Mouse (Mus musculus): ENCODE measurements around the gene Nt5c1a.
A peak's percentile ranks its signal among the peaks of the same experiment; 100 is the strongest.

Gene Nt5c1a

GRCm38 (mm10) chr4:123212330-123212729 lies 11.0 kb downstream of the Nt5c1a start:
- no peak for DNase-seq

GRCm38 (mm10) chr4:123213975-123214374 lies 12.7 kb downstream of the Nt5c1a start:
- no peak for DNase-seq

DNA sequence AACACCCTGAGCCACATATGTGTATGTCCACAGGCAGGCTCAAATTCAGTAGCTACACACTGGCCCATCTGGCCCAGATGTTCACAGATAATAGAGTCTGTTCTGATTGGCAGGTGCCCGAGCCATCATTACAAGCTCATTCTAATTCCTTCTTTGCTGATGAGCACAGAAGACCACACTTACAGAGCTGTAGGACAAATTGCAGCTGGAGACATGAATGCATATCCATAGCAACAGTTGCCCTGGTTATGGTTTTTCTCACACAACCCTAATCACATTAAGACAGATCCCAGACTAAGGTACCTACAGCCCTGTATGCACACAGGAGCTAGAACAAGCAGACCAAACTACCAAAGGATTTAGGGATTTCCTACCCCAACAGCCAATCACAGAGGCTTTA lies 14.1 kb downstream of the Nt5c1a start:
- DNase-seq, result no peak

- DNase-seq, result peak in 1 of 2 experiments; percentile 45
Measured at GRCm38 (mm10) chr4:123216782-123217181, 15.5 kb downstream of the Nt5c1a start.

GRCm38 (mm10) chr4:123219720-123220357 lies 18.5 kb downstream of the Nt5c1a start:
- DNase-seq, result peak; percentile 61 to 71

GRCm38 (mm10) chr4:123220637-123221036 lies 19.3 kb downstream of the Nt5c1a start:
- no peak for DNase-seq

DNA sequence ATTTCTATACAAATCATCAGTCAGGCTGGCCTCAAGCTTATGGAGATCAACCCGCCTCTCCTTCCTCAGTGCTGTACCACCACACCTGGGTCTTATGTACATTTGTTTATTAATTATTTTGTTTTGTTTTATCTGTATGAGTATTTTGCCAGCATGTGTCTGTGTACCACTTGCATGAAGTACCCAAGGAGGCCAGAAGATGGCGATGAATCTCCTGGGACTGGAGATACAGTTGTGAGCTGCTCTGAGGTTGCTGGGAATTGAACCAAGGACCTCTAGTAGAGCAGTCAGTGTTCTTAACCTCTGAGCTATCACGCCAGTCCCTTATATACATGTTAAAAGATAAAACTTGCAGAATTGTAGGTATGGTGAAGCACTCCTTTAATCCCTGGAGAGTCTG lies 22.0 kb downstream of the Nt5c1a start:
- DNase-seq, result peak in 1 of 2 experiments; percentile 30

DNA sequence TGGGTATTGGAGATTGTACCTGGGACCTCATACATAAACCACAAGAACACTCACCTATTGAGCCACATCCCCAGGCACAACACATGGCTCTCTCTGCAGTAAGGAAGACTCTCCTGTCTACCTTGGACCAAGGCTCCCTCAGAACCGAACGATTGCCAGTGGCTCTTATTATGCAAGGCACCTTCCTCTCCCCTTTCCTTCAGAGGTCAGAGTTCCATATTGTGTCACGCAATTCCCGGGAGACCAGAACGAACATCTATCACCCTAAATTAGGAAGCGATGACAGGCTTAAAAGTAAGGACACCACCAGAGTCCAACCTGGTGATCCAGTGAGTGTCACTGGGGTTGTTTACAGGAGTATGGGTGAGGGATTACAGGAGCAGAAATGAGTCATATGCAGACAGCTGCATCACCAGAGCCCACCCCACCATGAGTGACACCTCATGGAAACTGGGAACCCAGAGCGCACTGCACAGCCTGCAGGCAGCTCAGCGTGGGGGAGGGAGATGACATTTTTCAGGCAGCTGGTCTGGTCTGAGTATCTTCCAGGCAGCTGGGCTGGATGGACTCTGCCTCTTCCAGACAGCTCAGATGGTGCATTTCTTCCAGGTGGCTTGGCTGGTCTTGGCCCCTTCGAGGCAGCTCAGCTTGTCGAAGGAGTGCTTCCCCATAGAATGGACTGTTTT lies 24.6 kb downstream of the Nt5c1a start:
- DNase-seq, result peak; percentile 29 to 70

DNA sequence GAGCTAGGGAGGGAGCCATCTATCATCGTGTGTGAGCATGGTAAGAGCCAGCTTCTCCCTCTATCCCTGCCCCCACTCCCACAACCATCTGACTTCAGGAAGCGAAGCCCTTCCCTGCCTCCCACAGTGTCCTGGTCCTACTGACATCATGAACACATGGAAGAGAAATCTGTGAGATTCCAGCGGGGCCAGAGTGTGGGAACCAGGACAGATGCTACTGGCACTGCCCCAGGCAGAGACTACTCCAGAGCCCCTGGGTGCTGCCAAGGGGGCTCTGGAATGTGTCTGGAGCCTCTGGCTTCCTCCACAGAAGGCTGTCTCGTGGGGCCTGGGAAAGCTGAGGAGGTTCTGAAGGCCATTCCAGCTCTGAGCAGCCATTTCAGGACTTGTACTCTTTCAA lies 26.4 kb downstream of the Nt5c1a start:
- peak; percentile 63 to 86 for DNase-seq

- peak; percentile 52 to 87 for DNase-seq
Measured at GRCm38 (mm10) chr4:123228270-123228669, 27.0 kb downstream of the Nt5c1a start.

DNA sequence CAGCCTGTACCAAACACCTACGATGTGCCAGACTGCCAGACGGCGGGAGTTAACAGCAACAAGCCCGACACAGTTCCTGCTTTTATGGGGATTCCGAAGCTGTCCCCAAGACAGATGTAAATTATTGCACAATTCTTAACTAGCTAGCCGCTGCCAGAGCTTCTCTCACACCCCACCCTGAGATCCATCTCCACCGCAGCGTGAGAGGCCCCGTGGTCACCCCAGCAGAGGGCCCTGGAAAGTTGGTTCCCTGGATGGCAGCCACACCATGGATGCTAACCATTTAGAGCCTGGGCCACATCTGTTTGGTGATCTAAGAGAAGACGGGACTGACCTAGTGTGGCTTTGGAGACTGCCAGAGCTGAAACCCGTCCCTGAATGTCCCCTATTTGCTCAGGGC lies 27.9 kb downstream of the Nt5c1a start:
- DNase-seq, result peak in 1 of 2 experiments; percentile 60

GRCm38 (mm10) chr4:123232841-123233240 lies 31.5 kb downstream of the Nt5c1a start:
- no peak for DNase-seq

GRCm38 (mm10) chr4:123233492-123234084 lies 32.3 kb downstream of the Nt5c1a start, which contains the start of gene Heyl:
TSS of gene Heyl (plus strand) at chr4:123233556.
- DNase-seq, result peak; percentile 61 to 81

DNA sequence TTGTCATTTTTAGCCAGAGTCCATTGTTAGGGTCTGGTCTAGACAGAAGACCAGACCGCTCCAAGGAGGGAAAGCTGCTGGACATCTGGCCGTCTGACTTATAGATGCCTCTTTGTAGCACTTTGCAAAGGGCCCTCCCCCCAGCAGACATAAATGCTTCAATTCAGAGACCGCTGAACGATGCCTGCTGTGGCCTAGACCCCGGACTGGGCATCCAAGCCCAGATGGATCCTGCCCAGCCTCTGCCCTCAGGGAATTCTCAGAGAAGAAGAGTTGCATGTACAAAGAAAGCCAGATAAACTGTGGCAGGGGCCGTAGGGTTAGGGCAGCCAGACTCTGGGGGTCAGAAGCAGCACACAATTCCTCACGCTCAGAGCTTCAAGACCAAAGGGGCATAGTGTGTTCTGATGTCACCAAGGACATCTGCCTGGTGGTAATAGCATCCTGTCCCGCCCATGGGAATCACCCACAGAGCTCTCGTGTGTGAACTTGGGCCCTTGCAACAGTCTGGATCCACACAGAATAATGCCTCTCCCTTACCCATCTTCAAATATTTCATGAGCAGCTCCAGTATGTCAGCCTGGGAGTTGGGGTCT lies 34.6 kb downstream of the Nt5c1a start:
- no peak for DNase-seq

GRCm38 (mm10) chr4:123236431-123237031 lies 35.2 kb downstream of the Nt5c1a start:
- no peak for DNase-seq

- DNase-seq, result no peak
Measured at GRCm38 (mm10) chr4:123237386-123238266, 36.3 kb downstream of the Nt5c1a start.

- DNase-seq, result peak; percentile 60 to 83
Measured at GRCm38 (mm10) chr4:123239361-123240203, 38.3 kb downstream of the Nt5c1a start.

DNA sequence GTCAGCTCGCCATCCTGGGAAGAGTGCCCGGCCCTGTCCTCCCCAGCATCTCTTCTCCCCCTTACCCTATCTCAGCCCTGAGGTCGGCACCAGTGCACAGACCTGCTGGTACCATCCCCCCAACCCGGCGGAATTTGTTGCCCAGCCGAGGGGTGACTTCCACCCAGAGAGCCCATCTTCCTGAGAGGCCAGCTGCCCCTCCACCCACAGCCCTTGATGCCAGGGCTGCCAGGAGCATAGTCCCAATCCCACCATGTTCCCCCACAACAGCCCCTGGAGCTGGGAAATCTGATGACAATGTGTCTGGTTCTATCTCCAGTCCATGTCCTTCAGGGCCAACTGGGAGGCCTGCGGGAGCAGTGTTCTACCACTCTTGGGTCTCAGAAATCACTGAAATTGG lies 44.9 kb downstream of the Nt5c1a start:
- no peak for DNase-seq

DNA sequence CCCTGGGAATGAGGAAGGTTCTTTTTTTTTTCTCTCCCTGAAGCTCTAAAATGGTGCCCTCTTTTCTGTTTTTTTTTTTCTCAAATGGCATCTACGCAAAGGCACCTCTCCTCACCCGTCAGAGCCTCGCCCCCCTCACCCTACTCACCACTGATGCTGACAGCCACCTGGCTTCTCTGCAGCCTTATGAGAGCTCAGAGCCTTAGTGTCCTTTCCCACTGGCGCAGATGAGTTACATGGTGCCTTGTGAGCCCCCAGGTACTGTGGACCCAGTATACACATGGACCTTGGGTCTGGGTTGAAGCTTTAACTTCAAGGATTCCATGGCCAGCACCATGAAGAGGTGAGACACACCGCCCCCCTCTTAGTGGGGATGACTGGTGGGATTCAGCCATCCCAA lies 45.3 kb downstream of the Nt5c1a start:
- no peak for DNase-seq

- peak; percentile 54 to 87 for DNase-seq
Measured at GRCm38 (mm10) chr4:123247147-123247880, 46.0 kb downstream of the Nt5c1a start.

Data from lung, postnatal 4 days (tissue).